Mouse (Mus musculus) lung, postnatal 0 days (tissue): Measurements from ENCODE around the gene 1810010H24Rik.

Experiments used
- CTCF ChIP-seq: IDR thresholded peaks from 2 replicates; pipeline ENCODE4 v1.5.1; 2016; ENCODE audit warnings: antibody characterized with exemption, mild to moderate bottlenecking
- EP300 ChIP-seq: IDR thresholded peaks from 2 replicates; pipeline ENCODE4 v1.6.1; 2016; ENCODE audit warnings: antibody characterized with exemption, mild to moderate bottlenecking, control low read depth

GRCm38 (mm10) chr11:107041396-107041795 is 15.9 kb downstream of the 1810010H24Rik start:
- TF ChIP-seq EP300: no peak
- no peak for TF ChIP-seq CTCF
